Mouse (Mus musculus) forebrain, embryonic 16.5 days (tissue): Measurements from ENCODE around the gene C5ar1. TPM values are rescaled to one million over a fixed set of nuclear protein-coding genes. Genes with fewer than 3 reads are reported as not detected.
"Not testable (repeated sequence)": the region's sequence is repeated elsewhere in the genome, so short reads cannot be mapped to it uniquely, and the experiment has no call there.

ENCODE experiments used
- ATAC-seq: fragments of 200-750 bp; cut with Nextera tagmentation; 2 replicates; pipeline ENCODE4 v1.8.0; 2017; ENCODE audit warnings: mild to moderate bottlenecking, moderate library complexity
- H3K27ac ChIP-seq: fragments of 300-500 bp; sonication (generic); 2 replicates; pipeline ENCODE4 v1.5.1; 2014; ENCODE audit warnings: low read length, control low read depth
- H3K27me3 ChIP-seq: fragments of 300-500 bp; sonication (generic); replicated peaks from 2 replicates; pipeline ENCODE4 v1.6.1; 2014; ENCODE audit warnings: low read length; ENCODE audit not compliant: control insufficient read depth, insufficient read depth
- H3K36me3 ChIP-seq: fragments of 300-500 bp; sonication (generic); 2 replicates; pipeline ENCODE4 v1.6.1; 2014; ENCODE audit not compliant: control insufficient read depth, insufficient read depth
- H3K4me1 ChIP-seq: fragments of 300-500 bp; sonication (generic); replicated peaks from 2 replicates; pipeline ENCODE4 v1.6.1; 2014; ENCODE audit warnings: low read length; ENCODE audit not compliant: control insufficient read depth, insufficient read depth
- H3K4me2 ChIP-seq: fragments of 300-500 bp; sonication (generic); 2 replicates; pipeline ENCODE4 v1.6.1; 2014; ENCODE audit warnings: mild to moderate bottlenecking, low read length, control low read depth
- H3K4me3 ChIP-seq: fragments of 300-500 bp; sonication (generic); replicated peaks from 2 replicates; pipeline ENCODE4 v1.5.1; 2014; ENCODE audit warnings: mild to moderate bottlenecking, low read length, control low read depth
- H3K9ac ChIP-seq: fragments of 300-500 bp; sonication (generic); replicated peaks from 2 replicates; pipeline ENCODE4 v1.6.1; 2014; ENCODE audit warnings: low read depth, low read length, control low read depth
- H3K9me3 ChIP-seq: fragments of 300-500 bp; sonication (generic); 2 replicates; pipeline ENCODE4 v1.6.1; 2016; ENCODE audit warnings: low read length; ENCODE audit not compliant: control insufficient read depth
- WGBS: fragments of 180-500 bp; shearing (Covaris S2); extraction: QIAGEN DNeasy Blood & Tissue Kit; methylation state at CpG from one replicate; pipeline ENCODE4 v1.1.7; 2014; 5-methylcytosine and 5-hydroxymethylcytosine counted together
- polyA plus RNA-seq: library from polyadenylated mRNA; unstranded; fragments of >200 nt; fragmentation: Nextera tagmentation; extraction: Ambion mirVana; gene quantifications from 2 replicates; pipeline ENCODE4 v1.2.1, GENCODE M21; 2015

C5ar1 gene
- polyA plus RNA-seq, 1 experiment from 2014 or later = 2.0 TPM

DNA sequence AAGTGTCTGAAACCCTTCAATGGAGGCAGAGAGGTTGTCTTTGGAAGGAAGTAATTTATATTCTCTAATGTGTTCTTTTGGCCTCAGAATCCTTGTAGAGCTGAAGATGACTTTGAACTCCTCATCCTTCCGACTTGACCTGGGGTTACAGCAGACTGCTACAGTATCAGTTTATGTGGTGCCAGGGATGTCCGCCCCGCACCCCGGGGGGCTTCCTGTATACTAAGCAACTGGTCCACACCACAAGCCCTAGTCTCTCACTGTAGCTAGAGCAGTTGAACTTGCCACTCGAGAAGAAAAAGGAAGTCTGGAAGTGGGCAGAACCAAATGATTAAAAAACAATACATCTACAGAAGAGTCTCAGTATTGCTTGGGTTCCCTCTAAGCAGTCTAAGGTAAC, 4.5 kb upstream of the C5ar1 start:
- Histone ChIP-seq H3K4me1 (no peaks in the 10 kb centered on the region), H3K4me3 (no peak overlapping the region), H3K9me3 (peaks cover 8% of the 10 kb centered on the region; the same call in 1 of the 2 replicates), H3K4me2 (no peak overlapping the region), H3K27me3 (no peaks in the 10 kb centered on the region), H3K9ac (no peak overlapping the region), H3K27ac (no peak overlapping the region), H3K36me3 (no peaks in the 10 kb centered on the region)
- ATAC-seq = no peak
- 82% methylated on average over 5 of the region's 5 CpGs for WGBS

GRCm38 (mm10) chr7:16263015-16263787, 3.9 kb upstream of the C5ar1 start:
- Histone ChIP-seq H3K9ac (no peak overlapping the region), H3K4me1 (no peaks in the 10 kb centered on the region), H3K4me3 (no peak overlapping the region), H3K9me3 (peaks cover 8% of the 10 kb centered on the region; the same call in 1 of the 2 replicates), H3K27ac (no peak overlapping the region), H3K27me3 (no peaks in the 10 kb centered on the region), H3K36me3 (no peaks in the 10 kb centered on the region), H3K4me2 (no peak overlapping the region)
- no peak for ATAC-seq
- 30% methylated on average over 8 of the region's 8 CpGs for WGBS

- ATAC-seq = no peak
- no peak overlapping the region for H3K27ac ChIP-seq
- H3K27me3 ChIP-seq = no peaks in the 10 kb centered on the region
- no peak overlapping the region for H3K4me2 ChIP-seq
- no peak overlapping the region for H3K4me3 ChIP-seq
- H3K36me3 ChIP-seq = no peaks in the 10 kb centered on the region
- H3K9me3 ChIP-seq = peaks cover 8% of the 10 kb centered on the region; the same call in 1 of the 2 replicates
- H3K9ac ChIP-seq = no peak overlapping the region
- 82% methylated on average over 1 of the region's 1 CpGs for WGBS
- no peaks in the 10 kb centered on the region for H3K4me1 ChIP-seq
Observed at GRCm38 (mm10) chr7:16261097-16261496, 1.8 kb upstream of the C5ar1 start.

- H3K4me2 ChIP-seq = no peak overlapping the region
- H3K4me1 ChIP-seq = no peaks in the 10 kb centered on the region
- no peaks in the 10 kb centered on the region for H3K36me3 ChIP-seq
- no peaks in the 10 kb centered on the region for H3K27me3 ChIP-seq
- 94% methylated on average over 11 of the region's 11 CpGs for WGBS
- no peak overlapping the region for H3K4me3 ChIP-seq
- no peak for ATAC-seq
- H3K27ac ChIP-seq = no peak overlapping the region
- H3K9ac ChIP-seq = no peak overlapping the region
- H3K9me3 ChIP-seq = no peaks in the 10 kb centered on the region
Observed at GRCm38 (mm10) chr7:16257830-16258229, 1.5 kb downstream of the C5ar1 start.

- not testable (repeated sequence) for H3K36me3 ChIP-seq, H3K27me3 ChIP-seq, H3K9ac ChIP-seq, H3K4me3 ChIP-seq, ATAC-seq, H3K4me2 ChIP-seq, H3K27ac ChIP-seq, H3K4me1 ChIP-seq, H3K9me3 ChIP-seq
- 83% methylated on average over 4 of the region's 4 CpGs for WGBS
Observed at GRCm38 (mm10) chr7:16255963-16256362, 3.4 kb downstream of the C5ar1 start.

DNA sequence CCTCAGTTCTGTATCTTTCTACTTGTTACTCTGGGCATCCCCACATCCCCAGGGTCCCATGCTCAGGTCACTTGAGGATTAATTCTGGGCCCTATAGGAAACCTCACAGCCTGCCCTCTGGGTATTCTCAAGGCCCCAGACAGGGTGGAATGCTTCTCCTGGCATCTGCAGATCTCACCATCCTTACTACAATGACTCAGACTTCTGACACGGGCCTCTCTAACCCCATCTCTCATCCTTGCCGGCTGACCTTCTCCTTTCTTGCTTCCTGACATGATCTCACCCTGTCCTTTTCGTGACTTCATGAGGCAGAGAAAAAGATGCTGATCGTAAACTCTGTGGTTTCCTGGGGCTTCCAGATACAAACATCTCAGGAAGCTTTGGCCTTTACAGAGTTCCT, 5.1 kb downstream of the C5ar1 start:
- 66% methylated on average over 4 of the region's 4 CpGs for WGBS
- Histone ChIP-seq H3K36me3 (no peaks in the 10 kb centered on the region), H3K4me1 (no peaks in the 10 kb centered on the region), H3K4me3 (no peak overlapping the region), H3K9me3 (no peaks in the 10 kb centered on the region), H3K27me3 (no peaks in the 10 kb centered on the region), H3K4me2 (no peak overlapping the region), H3K9ac (no peak overlapping the region), H3K27ac (no peak overlapping the region)
- no peak for ATAC-seq

- Histone ChIP-seq H3K4me3 (no peak overlapping the region), H3K36me3 (no peaks in the 10 kb centered on the region), H3K9me3 (no peaks in the 10 kb centered on the region), H3K27ac (no peak overlapping the region), H3K9ac (no peak overlapping the region), H3K4me1 (no peaks in the 10 kb centered on the region), H3K27me3 (no peaks in the 10 kb centered on the region), H3K4me2 (no peak overlapping the region)
- 91% methylated on average over 5 of the region's 5 CpGs for WGBS
- ATAC-seq = no peak
Observed at GRCm38 (mm10) chr7:16250687-16251086, 8.7 kb downstream of the C5ar1 start.

DNA sequence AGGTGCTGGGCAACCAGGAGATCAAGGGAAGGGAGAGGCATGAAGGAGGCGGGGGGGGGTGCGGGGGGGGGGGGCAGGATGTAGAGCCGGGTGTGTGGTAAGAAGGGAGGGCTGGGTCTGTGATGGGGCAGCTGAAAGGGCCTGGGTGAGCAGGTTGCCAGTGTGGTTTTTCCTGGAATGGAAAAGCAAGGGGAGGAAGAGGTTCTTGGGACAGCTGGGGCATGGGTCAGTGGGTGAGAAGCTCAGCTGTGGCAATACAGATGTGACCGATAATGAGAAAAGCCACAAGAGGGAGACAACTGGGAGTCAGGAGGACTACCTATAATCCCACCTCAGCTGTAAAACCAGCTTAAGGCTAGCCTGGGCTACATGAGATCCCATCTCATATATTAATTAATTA, 13.4 kb downstream of the C5ar1 start:
- no peaks in the 10 kb centered on the region for H3K4me1 ChIP-seq
- no peak overlapping the region for H3K4me3 ChIP-seq
- 47% methylated on average over 2 of the region's 4 CpGs for WGBS
- H3K9ac ChIP-seq = no peak overlapping the region
- no peak overlapping the region for H3K4me2 ChIP-seq
- H3K27ac ChIP-seq = no peak overlapping the region
- ATAC-seq = no peak
- no peaks in the 10 kb centered on the region for H3K9me3 ChIP-seq
- no peaks in the 10 kb centered on the region for H3K27me3 ChIP-seq
- H3K36me3 ChIP-seq = no peaks in the 10 kb centered on the region

- no peaks in the 10 kb centered on the region for H3K36me3 ChIP-seq
- H3K27me3 ChIP-seq = no peaks in the 10 kb centered on the region
- H3K27ac ChIP-seq = no peak within 1 kb of the TSS
- ATAC-seq = no peak
- H3K4me1 ChIP-seq = no peaks in the 10 kb centered on the region
- no peak within 1 kb of the TSS for H3K4me3 ChIP-seq
- no peaks in the 10 kb centered on the region for H3K9me3 ChIP-seq
- no peak within 1 kb of the TSS for H3K9ac ChIP-seq
- H3K4me2 ChIP-seq = no peak within 1 kb of the TSS
- WGBS = 87% methylated on average over 5 of the region's 5 CpGs
Observed at GRCm38 (mm10) chr7:16244067-16244466, 15.3 kb downstream of the C5ar1 start, which contains the start of gene C5ar2. Gene C5ar2, minus strand, starts transcription at chr7:16244154.
